Comparison of ENCODE assay signal across 9 mouse cellular contexts in the genomic region with DNA sequence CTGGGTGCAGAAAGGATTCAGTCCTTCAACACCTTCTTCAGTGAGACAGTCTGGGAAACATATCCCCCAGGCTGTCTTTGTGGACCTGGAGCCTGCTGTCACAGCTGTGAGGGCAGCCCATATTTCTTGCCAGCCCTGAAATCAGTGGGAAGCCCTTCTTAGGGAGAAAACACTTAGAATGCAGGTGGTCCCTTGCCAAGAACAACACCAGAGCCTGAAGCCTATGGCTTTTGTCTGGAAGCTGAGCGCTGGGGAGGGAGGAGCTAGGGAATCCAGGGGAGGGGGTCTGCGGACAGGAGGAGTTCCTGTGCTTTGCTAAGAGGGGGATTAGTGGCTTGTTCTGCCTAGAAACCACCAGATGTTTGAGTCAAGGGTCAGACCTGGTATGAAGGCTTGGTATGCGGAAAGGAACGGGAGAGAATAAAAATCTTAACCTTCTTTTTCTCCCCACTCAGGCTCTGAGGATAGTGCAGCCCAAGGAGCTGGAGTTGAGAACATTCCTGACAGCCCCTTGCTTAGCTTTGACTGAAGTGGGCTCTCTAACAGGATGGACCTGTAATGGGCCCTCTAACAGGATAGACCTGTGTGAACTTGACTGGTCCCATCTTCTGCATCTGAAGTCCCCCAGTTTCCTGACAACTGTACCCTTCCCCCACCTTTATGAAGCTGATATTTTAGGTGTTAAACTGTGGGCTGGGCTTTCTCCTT. TPM values are rescaled to one million over a fixed set of nuclear protein-coding genes. Genes with fewer than 3 reads are reported as not detected.
DNase-seq lines count a peak whose midpoint lies in the region; ATAC-seq lines count a peak whose summit lies in the region.
"Had no signal": no experiment of that assay in that cellular context is flagged by ENCODE, and none has a peak within 500 bp of the region (broad histone marks: within the 10 kb centered on the region; RNA-seq: fewer than 3 reads in every experiment).

No protein-coding gene starts in this region.

- no peak for ATAC-seq in liver, embryonic 12.5 days
- no peak for ATAC-seq in forebrain, embryonic 12.5 days (ENCODE audit: low FRiP score)
- no peak for ATAC-seq in neural tube, embryonic 15.5 days (ENCODE audit: low FRiP score)
- no peak for ATAC-seq in cerebellum, adult (ENCODE audit: insufficient number of reproducible peaks, low FRiP score, low TSS enrichment)
- no peak for ATAC-seq in monocyte, adult 5-6 weeks (replicated peaks; ENCODE audit: insufficient number of reproducible peaks, low FRiP score, low TSS enrichment, poor library complexity, severe bottlenecking)

- DNase-seq in liver: peak; percentile 31
- peak; percentile 63 for DNase-seq in kidney, postnatal 14 days
- no peak for DNase-seq in right cerebral cortex, postnatal 36 days (ENCODE audit: low spot score in 2 of 2)

- H3K4me1 ChIP-seq in liver, embryonic 12.5 days: peaks cover 45% of the 10 kb centered on the region
- H3K4me1 ChIP-seq in forebrain, embryonic 12.5 days: peaks cover 21% of the 10 kb centered on the region
- peaks cover 21% of the 10 kb centered on the region for H3K4me1 ChIP-seq in neural tube, embryonic 15.5 days

- no peak overlapping the region for H3K27ac ChIP-seq in liver, embryonic 12.5 days
- peak overlapping the region; percentile 31; the same call in 1 of the 2 replicates for H3K27ac ChIP-seq in forebrain, embryonic 12.5 days
- 0 out of 2 replicates have a peak overlapping the region, but pooled peaks have one; percentile 15 for H3K27ac ChIP-seq in neural tube, embryonic 15.5 days (replicated peaks)
- H3K27ac ChIP-seq: left cerebral cortex, adult 2 months had no signal

- WGBS in liver, embryonic 12.5 days (ENCODE audit: insufficient replicate concordance): 53% methylated on average over 4 of the region's 4 CpGs
- WGBS in forebrain, embryonic 12.5 days: 8% methylated on average over 4 of the region's 4 CpGs
- 35% methylated on average over 4 of the region's 4 CpGs for WGBS in neural tube, embryonic 15.5 days

- no peak overlapping the region for H3K4me2 ChIP-seq in liver, embryonic 12.5 days
- no peak overlapping the region for H3K4me2 ChIP-seq in forebrain, embryonic 12.5 days
- no peak overlapping the region for H3K4me2 ChIP-seq in neural tube, embryonic 15.5 days

- no peaks in the 10 kb centered on the region for H3K9me3 ChIP-seq in liver, embryonic 12.5 days (replicated peaks)
- no peaks in the 10 kb centered on the region for H3K9me3 ChIP-seq in forebrain, embryonic 12.5 days
- no peaks in the 10 kb centered on the region for H3K9me3 ChIP-seq in neural tube, embryonic 15.5 days (replicated peaks)

- no peak overlapping the region for H3K4me3 ChIP-seq in liver, embryonic 12.5 days
- no peak overlapping the region for H3K4me3 ChIP-seq in forebrain, embryonic 12.5 days (replicated peaks)
- H3K4me3 ChIP-seq in neural tube, embryonic 15.5 days (replicated peaks): no peak overlapping the region
- H3K4me3 ChIP-seq: left cerebral cortex, adult 2 months had no signal

- no peaks in the 10 kb centered on the region for H3K36me3 ChIP-seq in liver, embryonic 12.5 days
- H3K36me3 ChIP-seq in forebrain, embryonic 12.5 days (replicated peaks): no peaks in the 10 kb centered on the region
- H3K36me3 ChIP-seq in neural tube, embryonic 15.5 days: no peaks in the 10 kb centered on the region

- peaks cover 51% of the 10 kb centered on the region for H3K27me3 ChIP-seq in liver, embryonic 12.5 days (replicated peaks)
- peaks cover 42% of the 10 kb centered on the region for H3K27me3 ChIP-seq in forebrain, embryonic 12.5 days
- H3K27me3 ChIP-seq in neural tube, embryonic 15.5 days (replicated peaks): peaks cover 26% of the 10 kb centered on the region

- H3K9ac ChIP-seq in liver, embryonic 12.5 days: no peak overlapping the region
- H3K9ac ChIP-seq in forebrain, embryonic 12.5 days: 0 out of 2 replicates have a peak overlapping the region, but pooled peaks have one; percentile 12
- no peak overlapping the region for H3K9ac ChIP-seq in neural tube, embryonic 15.5 days (replicated peaks)

RNA-seq across cellular contexts. Expression of a gene that starts 22.2 kb away (rescaled TPM):
- 23.5 and 24.2 TPM in 2 replicates for polyA plus RNA-seq in liver, embryonic 12.5 days (2016; fragmentation: Nextera tagmentation; extraction: Ambion mirVana)
- 41.6 and 41.7 TPM in 2 replicates for polyA plus RNA-seq in forebrain, embryonic 12.5 days (2016; fragmentation: Nextera tagmentation; extraction: Ambion mirVana)
- 70.1 and 76.8 TPM in 2 replicates for polyA plus RNA-seq in neural tube, embryonic 15.5 days (2015; fragmentation: Nextera tagmentation; extraction: Ambion mirVana)
- 20.7 to 26.9 TPM (median 26.7 TPM) in 3 replicates for total RNA-seq in monocyte, adult 5-6 weeks (2017)

RNA-seq across cellular contexts. Expression of a gene that starts 32.8 kb away (rescaled TPM):
- not detected in 2 replicates for polyA plus RNA-seq in liver, embryonic 12.5 days (2016; fragmentation: Nextera tagmentation; extraction: Ambion mirVana)
- polyA plus RNA-seq in forebrain, embryonic 12.5 days (2016; fragmentation: Nextera tagmentation; extraction: Ambion mirVana): not detected in 2 replicates
- not detected in 2 replicates for polyA plus RNA-seq in neural tube, embryonic 15.5 days (2015; fragmentation: Nextera tagmentation; extraction: Ambion mirVana)
- not detected in 3 replicates for total RNA-seq in monocyte, adult 5-6 weeks (2017)
- total RNA-seq: left cerebral cortex, adult 2 months had no signal

RNA-seq across cellular contexts. Expression of a gene that starts 43.3 kb away (rescaled TPM):
- 16.1 and 16.5 TPM in 2 replicates for polyA plus RNA-seq in liver, embryonic 12.5 days (2016; fragmentation: Nextera tagmentation; extraction: Ambion mirVana)
- polyA plus RNA-seq in forebrain, embryonic 12.5 days (2016; fragmentation: Nextera tagmentation; extraction: Ambion mirVana): 98.2 and 103 TPM in 2 replicates
- polyA plus RNA-seq in neural tube, embryonic 15.5 days (2015; fragmentation: Nextera tagmentation; extraction: Ambion mirVana): 59.0 and 59.5 TPM in 2 replicates
- 22.2 to 37.2 TPM (median 32.1 TPM) in 3 replicates for total RNA-seq in monocyte, adult 5-6 weeks (2017)

Comparison
In these comparisons a context has a peak if more than half of its experiments do, and no peak if none do; other contexts are left out.
1. DNase-seq: peak in liver (single experiment) and kidney, postnatal 14 days (single experiment); none in right cerebral cortex, postnatal 36 days (0 of 2).